Mouse (Mus musculus) embryonic facial prominence, embryonic 10.5 days (tissue): ENCODE results near the gene Klhl33. TPM values are rescaled to one million over a fixed set of nuclear protein-coding genes. Genes with fewer than 3 reads are reported as not detected.
"Not testable (repeated sequence)": the region's sequence is repeated elsewhere in the genome, so short reads cannot be mapped to it uniquely, and the experiment has no call there.

Source experiments
- DNase-seq: peaks from one replicate; pipeline ENCODE4 v3.0.0-alpha.2; 2017; ENCODE audit warnings: low spot score
- H3K27ac ChIP-seq: fragments of 300-500 bp; sonication (generic); replicated peaks from 2 replicates; pipeline ENCODE4 v1.5.1; 2016; ENCODE audit warnings: mild to moderate bottlenecking
- H3K27me3 ChIP-seq: fragments of 300-500 bp; sonication (generic); replicated peaks from 2 replicates; pipeline ENCODE4 v1.6.1; 2016; ENCODE audit warnings: low read depth, mild to moderate bottlenecking; ENCODE audit not compliant: poor library complexity, severe bottlenecking
- H3K36me3 ChIP-seq: fragments of 300-500 bp; sonication (generic); replicated peaks from 2 replicates; pipeline ENCODE4 v1.6.1; 2016; ENCODE audit warnings: mild to moderate bottlenecking, moderate library complexity
- H3K4me1 ChIP-seq: fragments of 300-500 bp; sonication (generic); 2 replicates; pipeline ENCODE4 v1.6.1; 2016
- H3K4me3 ChIP-seq: fragments of 300-500 bp; sonication (generic); 2 replicates; pipeline ENCODE4 v1.5.1; 2016; ENCODE audit warnings: mild to moderate bottlenecking, moderate library complexity
- H3K9me3 ChIP-seq: fragments of 300-500 bp; sonication (generic); 2 replicates; pipeline ENCODE4 v1.6.1; 2016; ENCODE audit warnings: mild to moderate bottlenecking
- WGBS: fragments of 180-500 bp; shearing (Covaris S2); methylation state at CpG from one replicate; pipeline ENCODE4 v1.1.7; 2016; 5-methylcytosine and 5-hydroxymethylcytosine counted together
- polyA plus RNA-seq: library from polyadenylated mRNA; unstranded; fragments of >200 nt; fragmentation: Nextera tagmentation; extraction: Ambion mirVana; gene quantifications from 2 replicates; pipeline ENCODE4 v1.2.1, GENCODE M21; 2016

Klhl33 gene
- polyA plus RNA-seq, 1 experiment from 2014 or later = 0.19 TPM

- 81% methylated on average over 3 of the region's 3 CpGs for WGBS
- no peak for DNase-seq
- Histone ChIP-seq H3K9me3 (no peaks in the 10 kb centered on the region), H3K36me3 (peaks cover 39% of the 10 kb centered on the region), H3K4me3 (peak overlapping the region; percentile 11; the same call in 1 of the 2 replicates), H3K27ac (no peak overlapping the region), H3K4me1 (peaks cover 44% of the 10 kb centered on the region), H3K27me3 (no peaks in the 10 kb centered on the region)
These were observed 30.1 kb upstream of the Klhl33 start for GRCm38 (mm10) chr14:50927366-50927765.

- Histone ChIP-seq H3K4me1 (peaks cover 34% of the 10 kb centered on the region), H3K9me3 (no peaks in the 10 kb centered on the region), H3K27ac (peak overlapping the region; percentile 96), H3K27me3 (no peaks in the 10 kb centered on the region), H3K4me3 (peak overlapping the region; percentile 90), H3K36me3 (peaks cover 44% of the 10 kb centered on the region)
- WGBS = 2% methylated on average over 38 of the region's 38 CpGs
- DNase-seq = no peak
These were observed 28.0 kb upstream of the Klhl33 start for GRCm38 (mm10) chr14:50925111-50925920.

DNA sequence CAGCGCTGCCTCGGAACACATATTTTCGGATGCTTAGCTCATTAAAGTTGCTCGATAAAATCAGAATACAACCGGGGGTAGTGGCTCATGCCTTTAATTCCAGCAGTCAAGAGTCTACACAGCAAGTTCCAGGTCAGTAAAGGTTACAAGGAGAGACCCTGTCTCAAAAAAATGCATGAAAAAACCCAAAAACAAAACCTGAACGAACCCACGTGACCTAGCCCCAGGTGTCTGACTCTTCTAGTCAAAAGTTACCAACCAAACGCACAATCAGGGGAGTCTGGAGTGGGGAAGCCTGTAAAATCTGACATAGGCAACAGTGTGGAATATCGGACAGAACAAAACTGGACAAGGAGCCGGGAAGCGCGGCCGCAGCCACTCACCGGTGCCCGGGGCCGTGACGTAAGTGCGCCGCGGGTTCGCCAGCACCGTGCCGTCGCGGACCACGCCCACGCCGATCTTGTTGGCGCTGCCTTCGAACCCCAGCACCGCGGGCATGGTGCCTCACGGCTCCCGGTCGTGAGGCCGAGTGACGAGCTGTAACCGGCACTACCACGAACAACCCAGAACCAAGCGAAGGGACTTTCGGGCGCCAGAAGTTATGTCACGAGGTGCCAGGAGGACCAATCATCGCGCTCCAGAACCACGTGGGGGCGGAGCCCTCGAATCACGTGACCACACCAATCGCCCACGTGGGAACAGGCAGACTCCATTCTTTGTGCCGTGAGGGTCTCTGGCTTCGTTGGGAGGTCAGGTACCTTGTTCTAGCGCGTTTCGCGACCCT, 27.2 kb upstream of the Klhl33 start, which contains the start of the genes Osgep and Apex1:
Gene Osgep, minus strand, starts transcription at position 613 of the 784 bp plus-strand sequence.
Gene Apex1, plus strand, starts transcription at position 688 of the 784 bp plus-strand sequence.
- peak within 1 kb of the TSS; percentile 90 for H3K4me3 ChIP-seq
- H3K9me3 ChIP-seq = no peaks in the 10 kb centered on the region
- DNase-seq = peak; percentile 97
- H3K27ac ChIP-seq = peak within 1 kb of the TSS; percentile 96
- WGBS = under 1% methylated on average over 57 of the region's 57 CpGs
- H3K4me1 ChIP-seq = peaks cover 27% of the 10 kb centered on the region
- H3K36me3 ChIP-seq = peaks cover 50% of the 10 kb centered on the region
- no peaks in the 10 kb centered on the region for H3K27me3 ChIP-seq

DNA sequence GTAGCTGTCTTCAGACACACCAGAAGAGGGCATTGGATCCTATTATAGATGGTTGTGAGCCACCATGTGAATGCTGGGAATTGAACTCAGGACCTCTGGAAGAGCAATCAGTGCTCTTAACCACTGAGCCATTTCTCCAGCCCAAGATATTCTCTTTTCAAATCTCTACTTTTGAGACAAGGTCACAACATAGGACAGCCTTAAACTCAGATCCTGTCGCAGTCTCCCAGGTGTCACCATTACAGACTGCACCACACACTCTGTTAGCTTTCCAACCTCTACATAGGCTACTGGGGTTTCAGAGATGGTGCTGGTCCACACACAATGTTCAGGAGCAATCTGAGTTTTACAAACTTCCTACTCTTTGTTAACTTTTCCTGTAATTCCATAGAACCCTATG, 26.1 kb upstream of the Klhl33 start:
- 70% methylated on average over 1 of the region's 1 CpGs for WGBS
- not testable (repeated sequence) for H3K27me3 ChIP-seq, H3K9me3 ChIP-seq, DNase-seq, H3K27ac ChIP-seq
- H3K4me3 ChIP-seq = peak overlapping the region; percentile 90
- H3K36me3 ChIP-seq = peaks cover 50% of the 10 kb centered on the region
- H3K4me1 ChIP-seq = peaks cover 24% of the 10 kb centered on the region

DNA sequence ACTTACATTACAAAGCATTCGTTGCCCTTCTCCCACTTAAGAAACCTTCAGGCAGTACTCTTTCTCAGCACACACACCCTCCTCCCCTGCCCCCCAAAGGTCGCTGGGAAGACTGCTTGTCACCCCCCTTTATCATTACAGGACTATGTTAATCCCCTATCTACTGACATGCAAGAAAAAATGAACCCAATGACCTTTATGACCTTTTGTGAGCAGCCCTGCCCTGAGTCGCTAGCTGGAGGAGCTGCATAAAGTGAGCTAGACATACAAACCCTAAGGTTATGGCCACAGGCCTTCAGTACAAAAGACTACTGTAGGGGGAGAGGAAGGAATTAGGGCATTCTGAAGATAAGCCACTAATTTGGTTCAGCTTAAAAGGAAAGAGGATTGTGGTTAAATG, 14.0 kb upstream of the Klhl33 start:
- 43% methylated on average over 3 of the region's 3 CpGs for WGBS

GRCm38 (mm10) chr14:50908126-50908525, 10.8 kb upstream of the Klhl33 start:
- 83% methylated on average over 4 of the region's 4 CpGs for WGBS
- no peaks in the 10 kb centered on the region for H3K9me3 ChIP-seq
- H3K27ac ChIP-seq = no peak overlapping the region
- H3K4me1 ChIP-seq = peaks cover 8% of the 10 kb centered on the region
- no peaks in the 10 kb centered on the region for H3K27me3 ChIP-seq
- H3K4me3 ChIP-seq = no peak overlapping the region
- peaks cover 19% of the 10 kb centered on the region for H3K36me3 ChIP-seq
- DNase-seq = no peak

More for the DNA sequence above, 14.0 kb upstream of the Klhl33 start:
- peaks cover 50% of the 10 kb centered on the region for H3K36me3 ChIP-seq
- no peak for DNase-seq
- H3K27ac ChIP-seq = no peak overlapping the region
- no peaks in the 10 kb centered on the region for H3K4me1 ChIP-seq
- no peak overlapping the region for H3K4me3 ChIP-seq
- no peaks in the 10 kb centered on the region for H3K9me3 ChIP-seq
- H3K27me3 ChIP-seq = no peaks in the 10 kb centered on the region

GRCm38 (mm10) chr14:50905327-50905726, 8.0 kb upstream of the Klhl33 start:
- H3K9me3 ChIP-seq, H3K27ac ChIP-seq, H3K36me3 ChIP-seq, H3K4me1 ChIP-seq, DNase-seq, H3K4me3 ChIP-seq, H3K27me3 ChIP-seq: not testable (repeated sequence)

DNA sequence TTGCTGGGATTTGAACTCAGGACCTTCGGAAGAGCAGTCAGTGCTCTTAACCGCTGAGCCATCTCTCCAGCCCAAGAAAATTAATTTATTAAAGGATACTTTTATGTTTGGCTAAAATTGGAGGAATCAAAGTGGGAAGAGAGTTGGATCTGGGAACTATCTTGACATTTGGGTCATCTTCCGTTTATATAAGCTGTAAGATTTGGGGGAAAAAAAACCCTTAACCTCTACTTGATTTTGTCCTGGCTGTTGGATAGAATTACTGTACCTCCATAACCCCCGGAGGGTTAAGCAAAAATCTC, 7.5 kb upstream of the Klhl33 start:
- no peaks in the 10 kb centered on the region for H3K36me3 ChIP-seq
- 80% methylated on average over 4 of the region's 4 CpGs for WGBS
- no peak overlapping the region for H3K4me3 ChIP-seq
- H3K9me3 ChIP-seq = no peaks in the 10 kb centered on the region
- peaks cover 8% of the 10 kb centered on the region for H3K4me1 ChIP-seq
- no peaks in the 10 kb centered on the region; the same call in 1 of the 2 replicates for H3K27me3 ChIP-seq
- DNase-seq = no peak
- H3K27ac ChIP-seq = no peak overlapping the region

GRCm38 (mm10) chr14:50903973-50904827, 6.9 kb upstream of the Klhl33 start:
- H3K9me3 ChIP-seq = no peaks in the 10 kb centered on the region
- H3K27me3 ChIP-seq = no peaks in the 10 kb centered on the region; the same call in 1 of the 2 replicates
- peak overlapping the region; percentile 69 for H3K27ac ChIP-seq
- peak overlapping the region; percentile 61 for H3K4me3 ChIP-seq
- 2% methylated on average over 26 of the region's 26 CpGs for WGBS
- peaks cover 8% of the 10 kb centered on the region for H3K4me1 ChIP-seq
- no peaks in the 10 kb centered on the region for H3K36me3 ChIP-seq
- peak; percentile 70 for DNase-seq

DNA sequence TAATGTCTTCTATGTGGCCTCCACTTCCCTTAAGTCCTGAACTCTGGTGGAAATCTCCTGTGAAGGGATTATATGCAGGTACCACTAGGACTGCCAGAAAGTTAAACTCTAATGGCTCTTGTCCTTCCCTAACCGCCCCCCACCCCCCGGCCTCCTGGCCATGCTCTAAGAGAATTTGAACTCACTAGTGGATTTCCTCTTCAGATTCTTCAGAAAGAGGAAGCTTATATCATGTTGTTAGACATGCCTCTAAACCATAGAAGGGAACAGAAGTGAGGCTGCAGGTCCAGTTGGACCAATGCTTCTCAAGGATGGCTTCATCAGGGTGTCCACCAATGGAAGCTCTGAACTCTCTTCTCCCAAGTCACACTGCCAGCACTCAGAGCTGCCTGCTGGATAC, 685 bp upstream of the Klhl33 start:
- Histone ChIP-seq H3K4me1 (peaks cover 15% of the 10 kb centered on the region), H3K27me3 (peaks cover 29% of the 10 kb centered on the region)
- not testable (repeated sequence) for H3K27ac ChIP-seq, H3K9me3 ChIP-seq, DNase-seq, H3K4me3 ChIP-seq, H3K36me3 ChIP-seq
- 91% methylated on average over 2 of the region's 2 CpGs for WGBS

DNA sequence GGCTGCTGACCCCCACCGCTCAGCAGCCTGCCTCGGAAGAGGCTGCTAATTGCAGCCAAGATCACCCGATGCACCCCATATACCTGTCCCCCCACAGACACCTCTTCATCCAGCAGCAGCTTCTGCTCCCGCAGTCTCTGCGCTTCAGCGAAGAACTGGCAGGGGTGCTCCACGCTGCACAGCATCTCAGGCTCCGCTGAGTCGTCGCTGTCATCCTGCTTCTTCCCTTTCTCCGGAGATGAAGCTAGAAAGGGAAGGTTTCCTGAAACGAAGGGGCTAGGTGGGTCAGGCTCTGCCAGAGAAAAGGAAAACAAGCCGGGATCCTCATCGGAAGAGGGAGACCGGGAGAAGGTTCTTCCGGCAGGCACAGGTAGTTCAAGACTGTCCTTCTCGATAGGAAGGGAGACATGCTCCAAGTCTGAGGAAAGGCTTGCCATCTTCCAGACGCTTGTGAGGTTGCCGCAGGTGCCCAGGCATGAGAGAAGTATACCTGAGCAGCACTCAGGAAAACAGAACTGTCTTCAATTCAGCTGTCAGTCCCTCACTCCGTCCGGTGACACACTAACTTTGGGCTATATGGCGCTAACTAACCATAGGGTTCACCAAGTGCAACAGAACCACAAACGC, 447 bp downstream of the Klhl33 start:
- WGBS = 12% methylated on average over 23 of the region's 23 CpGs
- DNase-seq = no peak
- peak overlapping the region; percentile 61 for H3K4me3 ChIP-seq
- peaks cover 29% of the 10 kb centered on the region for H3K27me3 ChIP-seq
- no peaks in the 10 kb centered on the region for H3K36me3 ChIP-seq
- no peaks in the 10 kb centered on the region for H3K9me3 ChIP-seq
- peak overlapping the region; percentile 65 for H3K27ac ChIP-seq
- peaks cover 15% of the 10 kb centered on the region for H3K4me1 ChIP-seq
